Mouse (Mus musculus): Measurements from ENCODE around the gene Slc51b. TPM values are rescaled to one million over a fixed set of nuclear protein-coding genes. Genes with fewer than 3 reads are reported as not detected.

Slc51b gene
- polyA plus RNA-seq, 1 experiment from 2014 or later = not detected

GRCm38 (mm10) chr9:65405184-65405449 is 17.6 kb downstream of the Slc51b start:
- Histone ChIP-seq H3K4me1 (ENCODE audit: control insufficient read depth, insufficient read depth, low read length) (no peaks in the 10 kb centered on the region), H3K4me3 (ENCODE audit: low read depth, low read length) (no peak overlapping the region), H3K36me3 (ENCODE audit: control insufficient read depth, insufficient read depth, low read length) (no peaks in the 10 kb centered on the region), H3K27me3 (replicated peaks; ENCODE audit: control insufficient read depth, insufficient read depth, low read length) (no peaks in the 10 kb centered on the region), H3K27ac (replicated peaks; ENCODE audit: low read depth, low read length) (no peak overlapping the region), H3K9ac (ENCODE audit: low read depth, low read length) (no peak overlapping the region), H3K4me2 (ENCODE audit: low read depth, low read length) (no peak overlapping the region), H3K9me3 (ENCODE audit: control insufficient read depth, low read length) (no peaks in the 10 kb centered on the region)
- DNase-seq (ENCODE audit: low spot score) = no peak
- no peak for ATAC-seq (ENCODE audit: low read depth)
- WGBS = 80% methylated on average over 2 of the region's 2 CpGs

GRCm38 (mm10) chr9:65404331-65405183 is 18.2 kb downstream of the Slc51b start:
- no peak for ATAC-seq (ENCODE audit: low read depth)
- Histone ChIP-seq H3K36me3 (ENCODE audit: control insufficient read depth, insufficient read depth, low read length) (no peaks in the 10 kb centered on the region), H3K4me2 (ENCODE audit: low read depth, low read length) (no peak overlapping the region), H3K9ac (ENCODE audit: low read depth, low read length) (no peak overlapping the region), H3K27me3 (replicated peaks; ENCODE audit: control insufficient read depth, insufficient read depth, low read length) (no peaks in the 10 kb centered on the region), H3K4me1 (ENCODE audit: control insufficient read depth, insufficient read depth, low read length) (no peaks in the 10 kb centered on the region), H3K4me3 (ENCODE audit: low read depth, low read length) (no peak overlapping the region), H3K27ac (replicated peaks; ENCODE audit: low read depth, low read length) (no peak overlapping the region), H3K9me3 (ENCODE audit: control insufficient read depth, low read length) (no peaks in the 10 kb centered on the region)
- WGBS = 67% methylated on average over 15 of the region's 15 CpGs
- peak; percentile 44 for DNase-seq (ENCODE audit: low spot score)

- no peak overlapping the region for H3K4me2 ChIP-seq (ENCODE audit: low read depth, low read length)
- H3K9ac ChIP-seq (ENCODE audit: low read depth, low read length) = no peak overlapping the region
- 0 out of 2 replicates have a peak, but pooled peaks cover 4% of the 10 kb centered on the region for H3K4me1 ChIP-seq (ENCODE audit: control insufficient read depth, insufficient read depth, low read length)
- no peaks in the 10 kb centered on the region for H3K27me3 ChIP-seq (replicated peaks; ENCODE audit: control insufficient read depth, insufficient read depth, low read length)
- ATAC-seq (ENCODE audit: low read depth) (no peak), DNase-seq (ENCODE audit: low spot score) (no peak)
- no peaks in the 10 kb centered on the region for H3K9me3 ChIP-seq (ENCODE audit: control insufficient read depth, low read length)
- no peak overlapping the region for H3K27ac ChIP-seq (replicated peaks; ENCODE audit: low read depth, low read length)
- WGBS = 90% methylated on average over 6 of the region's 6 CpGs
- no peak overlapping the region for H3K4me3 ChIP-seq (ENCODE audit: low read depth, low read length)
- no peaks in the 10 kb centered on the region for H3K36me3 ChIP-seq (ENCODE audit: control insufficient read depth, insufficient read depth, low read length)
Observed at GRCm38 (mm10) chr9:65399934-65400333, 22.8 kb downstream of the Slc51b start.

- H3K27ac ChIP-seq (replicated peaks; ENCODE audit: low read depth, low read length) = no peak within 1 kb of the TSS
- peak within 1 kb of the TSS; percentile 69 for H3K9ac ChIP-seq (ENCODE audit: low read depth, low read length)
- no peaks in the 10 kb centered on the region for H3K27me3 ChIP-seq (replicated peaks; ENCODE audit: control insufficient read depth, insufficient read depth, low read length)
- DNase-seq (ENCODE audit: low spot score) (peak; percentile 89), ATAC-seq (ENCODE audit: low read depth) (peak; percentile 89)
- H3K4me1 ChIP-seq (ENCODE audit: control insufficient read depth, insufficient read depth, low read length) = 0 out of 2 replicates have a peak, but pooled peaks cover 4% of the 10 kb centered on the region
- H3K4me3 ChIP-seq (ENCODE audit: low read depth, low read length) = peak within 1 kb of the TSS; percentile 54
- under 1% methylated on average over 10 of the region's 24 CpGs for WGBS
- peak within 1 kb of the TSS; percentile 71 for H3K4me2 ChIP-seq (ENCODE audit: low read depth, low read length)
- H3K36me3 ChIP-seq (ENCODE audit: control insufficient read depth, insufficient read depth, low read length) = no peaks in the 10 kb centered on the region
- H3K9me3 ChIP-seq (ENCODE audit: control insufficient read depth, low read length) = no peaks in the 10 kb centered on the region
Observed at GRCm38 (mm10) chr9:65398279-65398678, 24.5 kb downstream of the Slc51b start, which contains the start of gene Rasl12. Rasl12 (plus strand) TSS chr9:65398506.

- peaks cover 33% of the 10 kb centered on the region for H3K27me3 ChIP-seq (replicated peaks; ENCODE audit: control insufficient read depth, insufficient read depth, low read length)
- 0 out of 2 replicates have a peak, but pooled peaks cover 4% of the 10 kb centered on the region for H3K4me1 ChIP-seq (ENCODE audit: control insufficient read depth, insufficient read depth, low read length)
- no peak for DNase-seq (ENCODE audit: low spot score)
- no peak overlapping the region for H3K27ac ChIP-seq (replicated peaks; ENCODE audit: low read depth, low read length)
- H3K9me3 ChIP-seq (ENCODE audit: control insufficient read depth, low read length) = no peaks in the 10 kb centered on the region
- H3K4me2 ChIP-seq (ENCODE audit: low read depth, low read length) = no peak overlapping the region
- no peak overlapping the region for H3K9ac ChIP-seq (ENCODE audit: low read depth, low read length)
- no peaks in the 10 kb centered on the region for H3K36me3 ChIP-seq (ENCODE audit: control insufficient read depth, insufficient read depth, low read length)
- H3K4me3 ChIP-seq (ENCODE audit: low read depth, low read length) = no peak overlapping the region
- ATAC-seq (ENCODE audit: low read depth) = no peak
- WGBS = 55% methylated on average over 2 of the region's 2 CpGs
Observed at GRCm38 (mm10) chr9:65394360-65394759, 28.4 kb downstream of the Slc51b start.

GRCm38 (mm10) chr9:65393606-65394005 is 29.1 kb downstream of the Slc51b start:
- ATAC-seq (ENCODE audit: low read depth) = no peak
- Histone ChIP-seq H3K4me1 (ENCODE audit: control insufficient read depth, insufficient read depth, low read length) (0 out of 2 replicates have a peak, but pooled peaks cover 1% of the 10 kb centered on the region), H3K4me2 (ENCODE audit: low read depth, low read length) (no peak overlapping the region), H3K4me3 (ENCODE audit: low read depth, low read length) (no peak overlapping the region), H3K27ac (replicated peaks; ENCODE audit: low read depth, low read length) (no peak overlapping the region), H3K36me3 (ENCODE audit: control insufficient read depth, insufficient read depth, low read length) (no peaks in the 10 kb centered on the region), H3K9me3 (ENCODE audit: control insufficient read depth, low read length) (no peaks in the 10 kb centered on the region), H3K9ac (ENCODE audit: low read depth, low read length) (no peak overlapping the region), H3K27me3 (replicated peaks; ENCODE audit: control insufficient read depth, insufficient read depth, low read length) (peaks cover 37% of the 10 kb centered on the region)
- DNase-seq (ENCODE audit: low spot score) = no peak
- WGBS = 30% methylated on average over 2 of the region's 2 CpGs

- no peak overlapping the region for H3K9ac ChIP-seq (ENCODE audit: low read depth, low read length)
- H3K27me3 ChIP-seq (replicated peaks; ENCODE audit: control insufficient read depth, insufficient read depth, low read length) = peaks cover 37% of the 10 kb centered on the region
- ATAC-seq (ENCODE audit: low read depth) = no peak
- no peak overlapping the region for H3K4me3 ChIP-seq (ENCODE audit: low read depth, low read length)
- no peaks in the 10 kb centered on the region for H3K36me3 ChIP-seq (ENCODE audit: control insufficient read depth, insufficient read depth, low read length)
- WGBS = 23% methylated on average over 6 of the region's 6 CpGs
- peak; percentile 54 for DNase-seq (ENCODE audit: low spot score)
- H3K9me3 ChIP-seq (ENCODE audit: control insufficient read depth, low read length) = no peaks in the 10 kb centered on the region
- H3K27ac ChIP-seq (replicated peaks; ENCODE audit: low read depth, low read length) = no peak overlapping the region
- H3K4me1 ChIP-seq (ENCODE audit: control insufficient read depth, insufficient read depth, low read length) = no peaks in the 10 kb centered on the region
- no peak overlapping the region for H3K4me2 ChIP-seq (ENCODE audit: low read depth, low read length)
Observed at GRCm38 (mm10) chr9:65392638-65393364, 30.0 kb downstream of the Slc51b start.

- Histone ChIP-seq H3K4me1 (ENCODE audit: control insufficient read depth, insufficient read depth, low read length) (0 out of 2 replicates have a peak, but pooled peaks cover under 1% of the 10 kb centered on the region), H3K4me2 (ENCODE audit: low read depth, low read length) (peak within 1 kb of the TSS; percentile 69), H3K9ac (ENCODE audit: low read depth, low read length) (peak within 1 kb of the TSS; percentile 60), H3K9me3 (ENCODE audit: control insufficient read depth, low read length) (no peaks in the 10 kb centered on the region), H3K4me3 (ENCODE audit: low read depth, low read length) (peak within 1 kb of the TSS; percentile 51), H3K27ac (replicated peaks; ENCODE audit: low read depth, low read length) (no peak within 1 kb of the TSS), H3K27me3 (replicated peaks; ENCODE audit: control insufficient read depth, insufficient read depth, low read length) (peaks cover 37% of the 10 kb centered on the region), H3K36me3 (ENCODE audit: control insufficient read depth, insufficient read depth, low read length) (no peaks in the 10 kb centered on the region)
- DNase-seq (ENCODE audit: low spot score) = no peak
- 39% methylated on average over 8 of the region's 8 CpGs for WGBS
- ATAC-seq (ENCODE audit: low read depth) = no peak
Observed at GRCm38 (mm10) chr9:65391613-65391964, 31.2 kb downstream of the Slc51b start, which contains the start of gene Kbtbd13. Kbtbd13 (minus strand) TSS chr9:65391652.
